Mouse (Mus musculus): ENCODE results near the gene Myh4.

The Myh4 gene

DNA sequence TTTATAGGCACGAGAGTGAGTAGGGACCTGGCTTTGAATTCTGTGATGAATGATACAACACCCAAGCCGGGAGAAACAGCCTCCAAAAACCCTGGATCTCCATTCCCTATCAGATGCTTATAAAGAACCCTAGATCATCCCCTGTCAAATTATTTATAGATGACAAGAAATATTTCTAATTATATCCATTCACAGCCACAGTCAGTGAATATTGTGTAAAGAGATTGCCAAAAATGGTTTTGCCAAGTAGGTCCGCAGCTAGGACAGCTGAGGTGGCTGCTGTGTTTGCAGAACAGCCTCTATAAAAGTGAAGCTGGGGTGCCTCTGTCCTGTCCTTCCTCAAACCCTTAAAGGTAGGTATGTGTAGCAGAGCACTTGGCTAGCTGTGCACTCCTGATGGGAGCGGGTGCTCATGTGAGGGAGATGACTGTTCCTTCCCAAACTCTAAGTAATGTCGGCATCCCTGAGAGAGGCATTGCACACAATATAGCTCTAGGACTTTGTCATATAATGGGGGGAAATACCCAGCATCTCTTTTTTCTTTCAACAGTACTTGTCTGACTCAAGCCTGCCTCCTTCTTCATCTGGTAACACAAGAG lies at the start of gene Myh4:
TSS of gene Myh4 (plus strand) at position 549 of the 599 bp plus-strand sequence.
- no peak for DNase-seq

GRCm38 (mm10) chr11:67190316-67190715 lies 47.5 kb upstream of the Myh4 start:
- no peak for DNase-seq

GRCm38 (mm10) chr11:67190814-67191213 lies 47.0 kb upstream of the Myh4 start:
- no peak for DNase-seq

GRCm38 (mm10) chr11:67191496-67191895 lies 46.3 kb upstream of the Myh4 start:
- DNase-seq, result no peak

- no peak for DNase-seq
Measured at GRCm38 (mm10) chr11:67199321-67199720, 38.5 kb upstream of the Myh4 start.

DNA sequence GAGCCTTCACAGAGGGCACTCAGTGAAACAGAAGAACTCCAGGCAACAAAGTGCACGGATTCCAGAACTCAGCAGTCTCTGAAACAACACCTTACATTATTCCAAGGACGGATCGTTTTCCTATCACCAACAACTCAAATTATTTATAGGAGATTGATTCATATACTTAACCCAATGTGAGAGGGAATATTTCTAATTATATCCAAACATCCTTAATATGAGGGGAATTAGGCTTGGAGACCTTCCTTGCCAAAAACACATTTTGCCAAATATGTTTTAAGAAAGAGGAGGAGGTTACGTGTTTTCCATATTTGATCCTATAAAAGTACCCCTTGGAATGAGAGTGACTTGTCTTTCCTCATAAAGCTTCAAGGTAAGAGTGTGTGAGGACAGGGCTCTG lies 38.1 kb upstream of the Myh4 start, which contains the start of gene Myh1:
TSS of gene Myh1 (plus strand) at position 301 of the 400 bp plus-strand sequence.
- no peak for DNase-seq

GRCm38 (mm10) chr11:67204766-67205165 lies 33.1 kb upstream of the Myh4 start:
- DNase-seq, result no peak

- no peak for DNase-seq
Measured at GRCm38 (mm10) chr11:67221803-67222202, 16.0 kb upstream of the Myh4 start.

DNA sequence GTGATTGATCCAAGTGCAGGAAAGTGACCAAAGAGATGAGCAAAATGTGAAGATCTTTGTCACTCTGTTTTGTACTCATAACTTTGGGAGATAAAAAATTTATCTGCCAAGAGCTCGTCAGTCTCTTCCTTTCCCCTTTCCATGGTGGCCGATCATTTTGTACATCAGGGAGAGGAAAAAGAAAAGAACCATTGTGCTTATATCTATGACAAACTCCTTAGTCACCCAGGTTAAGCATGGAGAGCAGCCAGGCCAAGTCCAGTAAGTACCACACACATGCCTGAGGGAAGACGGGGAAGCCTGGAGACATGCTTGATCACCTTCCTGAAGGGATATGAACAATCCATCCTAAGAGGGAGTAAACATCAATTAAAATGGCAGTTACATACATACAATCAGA lies 13.4 kb upstream of the Myh4 start:
- DNase-seq, result no peak

GRCm38 (mm10) chr11:67228731-67229130 lies 9.1 kb upstream of the Myh4 start:
- no peak for DNase-seq

GRCm38 (mm10) chr11:67229166-67229565 lies 8.7 kb upstream of the Myh4 start:
- DNase-seq, result no peak

GRCm38 (mm10) chr11:67229946-67230345 lies 7.9 kb upstream of the Myh4 start:
- DNase-seq, result no peak

- peak in 1 of 2 experiments; percentile 13 for DNase-seq
Measured at GRCm38 (mm10) chr11:67235639-67236358, 2.0 kb upstream of the Myh4 start.

DNA sequence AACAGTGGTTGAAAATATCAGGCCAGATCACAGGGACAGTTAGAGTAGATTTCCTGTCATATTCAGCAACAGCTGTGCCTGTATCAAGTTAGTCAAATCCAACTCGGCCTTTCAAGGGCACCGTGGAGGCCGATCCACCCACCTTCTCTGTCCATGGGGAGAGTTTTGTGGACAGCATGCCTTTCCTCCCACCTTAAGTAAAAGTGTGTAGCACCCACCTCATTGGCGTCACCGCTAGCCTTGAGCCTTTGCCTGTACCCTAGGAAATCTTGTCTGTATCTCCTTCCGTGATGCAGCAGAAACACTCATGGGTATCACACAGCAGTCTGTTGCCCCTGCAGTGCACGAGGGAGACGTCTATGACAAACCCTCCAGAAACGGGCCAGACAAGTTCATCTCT lies 1.0 kb upstream of the Myh4 start:
- DNase-seq, result no peak

- no peak for DNase-seq
Measured at GRCm38 (mm10) chr11:67241051-67241450, 3.2 kb downstream of the Myh4 start.

GRCm38 (mm10) chr11:67253691-67254090 lies 15.9 kb downstream of the Myh4 start:
- no peak for DNase-seq

- DNase-seq, result no peak
Measured at GRCm38 (mm10) chr11:67257048-67257447, 19.2 kb downstream of the Myh4 start.

GRCm38 (mm10) chr11:67260956-67261355 lies 23.1 kb downstream of the Myh4 start:
- DNase-seq, result no peak

- DNase-seq, result peak; percentile 28 to 41
Measured at GRCm38 (mm10) chr11:67276601-67277174, 38.9 kb downstream of the Myh4 start, which contains the start of gene Myh8. TSS of gene Myh8 (plus strand) at chr11:67277124.

DNA sequence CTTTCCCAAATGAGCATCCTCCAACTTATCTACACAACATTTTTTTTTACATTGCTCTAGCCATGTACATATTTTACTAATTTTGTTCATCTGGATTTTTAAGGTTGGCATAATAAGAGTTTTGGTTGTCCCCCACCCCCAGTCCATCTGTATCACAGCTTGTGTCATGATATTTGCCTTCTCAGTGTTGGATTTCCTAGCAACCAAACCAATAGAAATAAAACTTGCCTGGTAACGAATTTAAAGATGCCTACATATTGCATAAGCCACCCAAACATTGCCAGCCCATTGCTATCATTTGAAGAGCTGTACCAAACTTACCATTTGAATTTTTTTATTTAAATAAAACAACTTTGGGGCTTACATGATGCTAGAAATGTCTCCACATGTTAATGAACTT lies 55.6 kb downstream of the Myh4 start:
- DNase-seq, result no peak

All from cerebellum, postnatal 36 days (tissue).